Mouse (Mus musculus): ENCODE data around the gene Artn. TPM values are rescaled to one million over a fixed set of nuclear protein-coding genes. Genes with fewer than 3 reads are reported as not detected.

Gene Artn
- total RNA-seq, 2 experiments from 2014 or later, result 0.31 TPM

Other genes starting within 250 kb of the Artn start
- gene Dmap1, start 247.5 kb downstream of the Artn start, total RNA-seq (2021), result 10 to 100 TPM; 17.9 to 18.1 TPM
- gene Gm12845, start 205.4 kb downstream of the Artn start, total RNA-seq (2021), result not detected
- not detected for gene Klf17, start 164.1 kb downstream of the Artn start, total RNA-seq (2021)
- 1 to 10 TPM; 4.0 to 6.2 TPM for gene Slc6a9, start 95.3 kb downstream of the Artn start, total RNA-seq (2021)
- under 1 TPM; 0.39 to 0.47 TPM for gene Ccdc24, start 57.2 kb downstream of the Artn start, total RNA-seq (2021)
- gene B4galt2, start 46.3 kb downstream of the Artn start, total RNA-seq (2021), result 1 to 10 TPM; 6.5 to 8.1 TPM
- gene Atp6v0b, start 42.4 kb downstream of the Artn start, total RNA-seq (2021), result 10 to 100 TPM; 55.4 to 57.6 TPM
- gene Dph2, start 37.7 kb downstream of the Artn start, total RNA-seq (2021), result 1 to 10 TPM; 2.6 to 2.7 TPM
- 100 to 1,000 TPM; 141 to 204 TPM for gene Ipo13, start 14.8 kb downstream of the Artn start, total RNA-seq (2021)
- 10 to 100 TPM; 50.0 to 56.1 TPM for gene St3gal3, start 205.2 kb upstream of the Artn start, total RNA-seq (2021)

All from gastrocnemius, postnatal 14 days (tissue).